Mouse (Mus musculus): Measurements from ENCODE around the gene Zfyve16. TPM values are rescaled to one million over a fixed set of nuclear protein-coding genes. Genes with fewer than 3 reads are reported as not detected.

The Zfyve16 gene
- polyA plus RNA-seq, 1 experiment = 0.55 TPM

- TF ChIP-seq CTCF (IDR thresholded peaks at IDR 0.05; ENCODE audit: extremely low read depth, insufficient read length, insufficient replicate concordance, low read depth, low read length) (no peak), POLR2A (IDR thresholded peaks at IDR 0.05; ENCODE audit: low read depth, low read length) (no peak)
- 65% methylated on average over 2 of the region's 2 CpGs for WGBS
- peaks cover 6% of the 10 kb centered on the region; the same call in 1 of the 2 replicates for H3K36me3 ChIP-seq (ENCODE audit: control insufficient read depth, insufficient read depth, low read length)
- H3K27me3 ChIP-seq (ENCODE audit: control insufficient read depth, insufficient read depth, low read length) = no peaks in the 10 kb centered on the region
- H3K27ac ChIP-seq (ENCODE audit: insufficient read depth, low read depth, low read length) = no peak overlapping the region
- H3K4me3 ChIP-seq (ENCODE audit: low read depth, low read length) = no peak overlapping the region
- H3K4me1 ChIP-seq (ENCODE audit: control insufficient read depth, insufficient read depth, insufficient read length, low read length) = no peaks in the 10 kb centered on the region
Measured at GRCm38 (mm10) chr13:92469381-92469780, 61.3 kb downstream of the Zfyve16 start.

- 83% methylated on average over 9 of the region's 9 CpGs for WGBS
- Histone ChIP-seq H3K27ac (ENCODE audit: insufficient read depth, low read depth, low read length) (no peak overlapping the region), H3K36me3 (ENCODE audit: control insufficient read depth, insufficient read depth, low read length) (peaks cover 4% of the 10 kb centered on the region; the same call in 1 of the 2 replicates), H3K27me3 (ENCODE audit: control insufficient read depth, insufficient read depth, low read length) (no peaks in the 10 kb centered on the region), H3K4me3 (ENCODE audit: low read depth, low read length) (no peak overlapping the region), H3K4me1 (ENCODE audit: control insufficient read depth, insufficient read depth, insufficient read length, low read length) (no peaks in the 10 kb centered on the region)
- TF ChIP-seq POLR2A (IDR thresholded peaks at IDR 0.05; ENCODE audit: low read depth, low read length) (no peak), CTCF (IDR thresholded peaks at IDR 0.05; ENCODE audit: extremely low read depth, insufficient read length, insufficient replicate concordance, low read depth, low read length) (no peak)
Measured at GRCm38 (mm10) chr13:92467891-92468290, 62.8 kb downstream of the Zfyve16 start.

GRCm38 (mm10) chr13:92464698-92465097 is 66.0 kb downstream of the Zfyve16 start:
- H3K36me3 ChIP-seq (ENCODE audit: control insufficient read depth, insufficient read depth, low read length) = 0 out of 2 replicates have a peak, but pooled peaks cover 2% of the 10 kb centered on the region
- no peaks in the 10 kb centered on the region for H3K27me3 ChIP-seq (ENCODE audit: control insufficient read depth, insufficient read depth, low read length)
- no peaks in the 10 kb centered on the region for H3K4me1 ChIP-seq (ENCODE audit: control insufficient read depth, insufficient read depth, insufficient read length, low read length)
- 33% methylated on average over 3 of the region's 3 CpGs for WGBS
- H3K4me3 ChIP-seq (ENCODE audit: low read depth, low read length) = no peak overlapping the region
- no peak overlapping the region for H3K27ac ChIP-seq (ENCODE audit: insufficient read depth, low read depth, low read length)
- no peak for TF ChIP-seq CTCF (IDR thresholded peaks at IDR 0.05; ENCODE audit: extremely low read depth, insufficient read length, insufficient replicate concordance, low read depth, low read length)
- no peak for TF ChIP-seq POLR2A (IDR thresholded peaks at IDR 0.05; ENCODE audit: low read depth, low read length)

- H3K4me3 ChIP-seq (ENCODE audit: low read depth, low read length) = no peak overlapping the region
- no peak for TF ChIP-seq CTCF (IDR thresholded peaks at IDR 0.05; ENCODE audit: extremely low read depth, insufficient read length, insufficient replicate concordance, low read depth, low read length)
- TF ChIP-seq POLR2A (IDR thresholded peaks at IDR 0.05; ENCODE audit: low read depth, low read length) = no peak
- no peaks in the 10 kb centered on the region for H3K27me3 ChIP-seq (ENCODE audit: control insufficient read depth, insufficient read depth, low read length)
- WGBS = 91% methylated on average over 7 of the region's 7 CpGs
- H3K36me3 ChIP-seq (ENCODE audit: control insufficient read depth, insufficient read depth, low read length) = no peaks in the 10 kb centered on the region
- no peak overlapping the region for H3K27ac ChIP-seq (ENCODE audit: insufficient read depth, low read depth, low read length)
- H3K4me1 ChIP-seq (ENCODE audit: control insufficient read depth, insufficient read depth, insufficient read length, low read length) = no peaks in the 10 kb centered on the region; the same call in 1 of the 2 replicates
Measured at GRCm38 (mm10) chr13:92446872-92447271, 83.8 kb downstream of the Zfyve16 start.

- no peak for TF ChIP-seq POLR2A (IDR thresholded peaks at IDR 0.05; ENCODE audit: low read depth, low read length)
- no peak for TF ChIP-seq CTCF (IDR thresholded peaks at IDR 0.05; ENCODE audit: extremely low read depth, insufficient read length, insufficient replicate concordance, low read depth, low read length)
- H3K4me3 ChIP-seq (ENCODE audit: low read depth, low read length) = no peak overlapping the region
- WGBS = 75% methylated on average over 13 of the region's 13 CpGs
- H3K27me3 ChIP-seq (ENCODE audit: control insufficient read depth, insufficient read depth, low read length) = no peaks in the 10 kb centered on the region
- H3K4me1 ChIP-seq (ENCODE audit: control insufficient read depth, insufficient read depth, insufficient read length, low read length) = no peaks in the 10 kb centered on the region; the same call in 1 of the 2 replicates
- H3K36me3 ChIP-seq (ENCODE audit: control insufficient read depth, insufficient read depth, low read length) = no peaks in the 10 kb centered on the region
- H3K27ac ChIP-seq (ENCODE audit: insufficient read depth, low read depth, low read length) = no peak overlapping the region
Measured at GRCm38 (mm10) chr13:92440286-92440685, 90.4 kb downstream of the Zfyve16 start.

GRCm38 (mm10) chr13:92438656-92439055 is 92.0 kb downstream of the Zfyve16 start:
- H3K36me3 ChIP-seq (ENCODE audit: control insufficient read depth, insufficient read depth, low read length) = no peaks in the 10 kb centered on the region
- TF ChIP-seq CTCF (IDR thresholded peaks at IDR 0.05; ENCODE audit: extremely low read depth, insufficient read length, insufficient replicate concordance, low read depth, low read length) = no peak
- no peak for TF ChIP-seq POLR2A (IDR thresholded peaks at IDR 0.05; ENCODE audit: low read depth, low read length)
- WGBS = 80% methylated on average over 10 of the region's 10 CpGs

More at GRCm38 (mm10) chr13:92438656-92439055, 92.0 kb downstream of the Zfyve16 start:
- H3K27ac ChIP-seq (ENCODE audit: insufficient read depth, low read depth, low read length) = no peak overlapping the region
- no peaks in the 10 kb centered on the region for H3K4me1 ChIP-seq (ENCODE audit: control insufficient read depth, insufficient read depth, insufficient read length, low read length)
- H3K4me3 ChIP-seq (ENCODE audit: low read depth, low read length) = no peak overlapping the region
- no peaks in the 10 kb centered on the region for H3K27me3 ChIP-seq (ENCODE audit: control insufficient read depth, insufficient read depth, low read length)

Other genes starting within 250 kb of the Zfyve16 start
- not detected in 2 replicates for gene Gm20379, start 224.9 kb downstream of the Zfyve16 start, polyA plus RNA-seq (2012; rRNA removed)
- gene Dhfr, start 176.1 kb downstream of the Zfyve16 start, polyA plus RNA-seq (2012; rRNA removed) = 1.2 and 3.1 TPM in 2 replicates
- gene Msh3, start 175.9 kb downstream of the Zfyve16 start, polyA plus RNA-seq (2012; rRNA removed) = 0.70 and 2.6 TPM in 2 replicates
- gene Ankrd34b, start 105.0 kb downstream of the Zfyve16 start, polyA plus RNA-seq (2012; rRNA removed) = not detected in 2 replicates
- 1.1 and 1.4 TPM in 2 replicates for gene Fam151b, start 46.9 kb downstream of the Zfyve16 start, polyA plus RNA-seq (2012; rRNA removed)
- gene Spz1, start 45.3 kb upstream of the Zfyve16 start, polyA plus RNA-seq (2012; rRNA removed) = 0.08 TPM in 1 of 2 replicates, not detected in the other
- 11.0 and 24.3 TPM in 2 replicates for gene Serinc5, start 80.2 kb upstream of the Zfyve16 start, polyA plus RNA-seq (2012; rRNA removed)

Data from small intestine, adult 2 months (tissue).